Mouse (Mus musculus) neural tube, embryonic 15.5 days (tissue): ENCODE measurements around the gene Tmem52. TPM values are rescaled to one million over a fixed set of nuclear protein-coding genes. Genes with fewer than 3 reads are reported as not detected.
A peak's percentile ranks its signal among the peaks of the same experiment; 100 is the strongest.

Experiments used
- ATAC-seq: fragments of 200-750 bp; cut with Nextera tagmentation; 2 replicates; pipeline ENCODE4 v1.8.0; 2017; ENCODE audit warnings: mild to moderate bottlenecking, moderate TSS enrichment, moderate library complexity; ENCODE audit not compliant: low FRiP score
- H3K27ac ChIP-seq: fragments of 300-500 bp; sonication (generic); replicated peaks from 2 replicates; pipeline ENCODE4 v1.5.1; 2015; ENCODE audit warnings: mild to moderate bottlenecking, inconsistent platforms
- H3K27me3 ChIP-seq: fragments of 300-500 bp; sonication (generic); replicated peaks from 2 replicates; pipeline ENCODE4 v1.6.1; 2015; ENCODE audit warnings: inconsistent platforms
- H3K36me3 ChIP-seq: fragments of 300-500 bp; sonication (generic); 2 replicates; pipeline ENCODE4 v1.6.1; 2015; ENCODE audit warnings: inconsistent platforms
- H3K4me1 ChIP-seq: fragments of 300-500 bp; sonication (generic); 2 replicates; pipeline ENCODE4 v1.6.1; 2015; ENCODE audit warnings: inconsistent platforms
- H3K4me2 ChIP-seq: fragments of 300-500 bp; sonication (generic); 2 replicates; pipeline ENCODE4 v1.6.1; 2015; ENCODE audit warnings: inconsistent platforms, mild to moderate bottlenecking, moderate library complexity
- H3K4me3 ChIP-seq: fragments of 300-500 bp; sonication (generic); replicated peaks from 2 replicates; pipeline ENCODE4 v1.5.1; 2015; ENCODE audit warnings: mild to moderate bottlenecking, inconsistent platforms
- H3K9ac ChIP-seq: fragments of 300-500 bp; sonication (generic); replicated peaks from 2 replicates; pipeline ENCODE4 v1.6.1; 2015; ENCODE audit warnings: mild to moderate bottlenecking, inconsistent platforms
- H3K9me3 ChIP-seq: fragments of 300-500 bp; sonication (generic); replicated peaks from 2 replicates; pipeline ENCODE4 v1.6.1; 2016; ENCODE audit warnings: inconsistent platforms
- WGBS: fragments of 180-500 bp; shearing (Covaris S2); methylation state at CpG from one replicate; pipeline ENCODE4 v1.1.7; 2015; ENCODE audit warnings: mixed read lengths; 5-methylcytosine and 5-hydroxymethylcytosine counted together
- polyA plus RNA-seq: library from polyadenylated mRNA; unstranded; fragments of >200 nt; fragmentation: Nextera tagmentation; extraction: Ambion mirVana; gene quantifications from 2 replicates; pipeline ENCODE4 v1.2.1, GENCODE M21; 2015

Gene Tmem52
- polyA plus RNA-seq, 1 experiment from 2014 or later: 0.28 TPM

GRCm38 (mm10) chr4:155490990-155491504 is 22.1 kb downstream of the Tmem52 start, which contains the start of gene Gnb1:
Gene Gnb1 (plus strand): TSS chr4:155491361.
- WGBS: 0% methylated on average over 36 of the region's 60 CpGs

DNA sequence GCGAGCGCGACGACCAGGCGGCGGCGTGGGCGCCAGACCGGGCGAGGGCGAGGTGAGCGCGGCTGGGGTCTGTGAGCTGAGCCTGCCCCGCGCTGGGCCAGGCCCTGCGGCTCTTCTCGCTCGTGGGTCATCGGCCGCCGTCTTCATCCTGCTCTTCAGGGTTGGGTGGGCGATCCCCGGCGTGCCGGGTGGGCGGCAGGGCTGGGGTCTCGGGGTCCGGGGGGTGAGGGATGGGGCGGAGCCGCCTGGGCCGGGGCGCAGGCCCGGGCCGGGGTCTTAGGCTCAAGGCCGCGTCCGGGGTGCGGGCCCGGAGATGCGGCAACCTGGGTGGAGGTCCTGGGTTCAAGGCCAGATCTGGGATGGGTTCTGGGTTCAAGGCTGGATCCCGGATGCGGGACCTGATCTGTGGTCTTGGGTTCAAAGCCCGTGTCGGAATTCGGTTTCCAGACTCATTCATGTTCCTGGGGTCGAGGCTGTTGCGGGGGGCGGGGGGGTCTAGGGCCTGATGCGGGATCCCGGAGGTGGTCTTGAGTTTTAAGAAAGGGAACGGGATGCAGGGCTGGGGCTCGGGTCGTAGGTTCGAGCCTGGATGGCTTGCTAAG is 22.7 kb downstream of the Tmem52 start:
- peak; percentile 69 for ATAC-seq
- Histone ChIP-seq H3K4me1 (peaks cover 59% of the 10 kb centered on the region), H3K36me3 (no peaks in the 10 kb centered on the region), H3K9ac (peak overlapping the region; percentile 100), H3K9me3 (no peaks in the 10 kb centered on the region), H3K27me3 (no peaks in the 10 kb centered on the region), H3K4me3 (peak overlapping the region; percentile 97), H3K4me2 (peak overlapping the region; percentile 74), H3K27ac (peak overlapping the region; percentile 95)
- WGBS: under 1% methylated on average over 41 of the region's 54 CpGs

More at GRCm38 (mm10) chr4:155490990-155491504, 22.1 kb downstream of the Tmem52 start, which contains the start of gene Gnb1:
- ATAC-seq: peak; percentile 87
- Histone ChIP-seq H3K27ac (peak within 1 kb of the TSS; percentile 95), H3K36me3 (no peaks in the 10 kb centered on the region), H3K27me3 (no peaks in the 10 kb centered on the region), H3K9ac (peak within 1 kb of the TSS; percentile 100), H3K4me2 (peak within 1 kb of the TSS; percentile 74), H3K4me3 (peak within 1 kb of the TSS; percentile 97), H3K9me3 (no peaks in the 10 kb centered on the region), H3K4me1 (peaks cover 59% of the 10 kb centered on the region)

GRCm38 (mm10) chr4:155492131-155492633 is 23.3 kb downstream of the Tmem52 start:
- H3K27me3 ChIP-seq: no peaks in the 10 kb centered on the region
- no peaks in the 10 kb centered on the region for H3K36me3 ChIP-seq
- peak overlapping the region; percentile 100 for H3K9ac ChIP-seq
- peaks cover 59% of the 10 kb centered on the region for H3K4me1 ChIP-seq
- peak overlapping the region; percentile 97 for H3K4me3 ChIP-seq
- WGBS: 0% methylated on average over 51 of the region's 51 CpGs
- ATAC-seq: peak; percentile 15; the same call in 1 of the 2 replicates
- peak overlapping the region; percentile 95 for H3K27ac ChIP-seq
- H3K9me3 ChIP-seq: no peaks in the 10 kb centered on the region
- H3K4me2 ChIP-seq: peak overlapping the region; percentile 74

DNA sequence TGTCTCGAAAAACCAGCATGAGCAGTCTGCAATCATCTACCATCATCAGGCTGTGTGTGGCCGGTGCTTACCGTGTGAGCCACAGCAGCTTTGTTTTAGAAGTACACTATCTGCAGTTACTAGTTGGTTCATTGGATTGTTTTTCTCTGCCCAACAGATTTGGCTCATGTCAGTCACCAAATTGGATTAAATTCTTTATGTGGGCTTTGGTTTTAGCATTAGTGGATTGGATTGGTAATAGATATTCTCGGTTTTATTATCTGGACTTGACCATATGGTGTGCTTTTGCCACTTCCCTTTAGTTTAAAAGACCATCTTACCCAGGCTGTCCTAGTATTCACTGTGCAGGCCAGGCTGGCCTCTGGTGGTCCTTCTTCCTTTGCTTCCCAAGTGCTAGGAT is 26.0 kb downstream of the Tmem52 start:
- H3K4me3 ChIP-seq: no peak overlapping the region
- H3K4me2 ChIP-seq: peak overlapping the region; percentile 74
- no peak overlapping the region for H3K9ac ChIP-seq
- WGBS: 71% methylated on average over 4 of the region's 4 CpGs
- no peak for ATAC-seq
- no peak overlapping the region for H3K27ac ChIP-seq
- no peaks in the 10 kb centered on the region for H3K36me3 ChIP-seq
- H3K4me1 ChIP-seq: peaks cover 42% of the 10 kb centered on the region
- H3K27me3 ChIP-seq: no peaks in the 10 kb centered on the region
- H3K9me3 ChIP-seq: no peaks in the 10 kb centered on the region

GRCm38 (mm10) chr4:155497963-155498362 is 29.0 kb downstream of the Tmem52 start:
- H3K27me3 ChIP-seq: no peaks in the 10 kb centered on the region
- H3K36me3 ChIP-seq: no peaks in the 10 kb centered on the region
- no peak overlapping the region for H3K4me2 ChIP-seq
- 85% methylated on average over 3 of the region's 3 CpGs for WGBS
- H3K27ac ChIP-seq: no peak overlapping the region
- H3K9me3 ChIP-seq: no peaks in the 10 kb centered on the region
- H3K4me3 ChIP-seq: no peak overlapping the region
- H3K9ac ChIP-seq: no peak overlapping the region
- no peak for ATAC-seq
- H3K4me1 ChIP-seq: peaks cover 37% of the 10 kb centered on the region

DNA sequence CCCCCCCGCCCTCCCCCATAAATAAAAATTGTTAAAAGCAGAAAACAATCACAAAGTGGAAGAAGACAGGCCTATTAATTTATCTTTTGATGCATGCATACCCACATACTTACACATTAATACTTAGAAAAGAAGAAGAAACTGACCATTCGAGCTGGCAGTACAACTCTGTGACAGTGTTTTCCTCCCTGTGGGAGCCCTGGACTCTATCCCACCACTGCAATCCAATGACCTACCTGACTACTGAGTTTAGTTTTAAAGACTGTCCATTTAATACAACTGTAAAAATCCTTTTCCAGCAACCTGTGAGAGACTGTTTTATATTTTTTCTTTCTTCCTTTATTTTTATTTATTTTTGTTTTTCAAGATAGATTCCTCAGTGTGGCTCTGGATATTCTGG is 32.2 kb downstream of the Tmem52 start:
- no peak overlapping the region for H3K9ac ChIP-seq
- no peaks in the 10 kb centered on the region for H3K9me3 ChIP-seq
- no peaks in the 10 kb centered on the region for H3K36me3 ChIP-seq
- no peak overlapping the region for H3K4me2 ChIP-seq
- peaks cover 26% of the 10 kb centered on the region for H3K4me1 ChIP-seq
- no peak overlapping the region for H3K4me3 ChIP-seq
- 80% methylated on average over 2 of the region's 2 CpGs for WGBS
- no peak overlapping the region for H3K27ac ChIP-seq
- no peak for ATAC-seq
- H3K27me3 ChIP-seq: no peaks in the 10 kb centered on the region

GRCm38 (mm10) chr4:155505067-155505466 is 36.2 kb downstream of the Tmem52 start:
- Histone ChIP-seq H3K27ac (no peak overlapping the region), H3K9ac (no peak overlapping the region), H3K4me1 (peaks cover 39% of the 10 kb centered on the region), H3K4me2 (no peak overlapping the region), H3K36me3 (no peaks in the 10 kb centered on the region), H3K4me3 (no peak overlapping the region), H3K9me3 (no peaks in the 10 kb centered on the region), H3K27me3 (no peaks in the 10 kb centered on the region)
- WGBS: 49% methylated on average over 8 of the region's 8 CpGs
- no peak for ATAC-seq

GRCm38 (mm10) chr4:155505671-155506295 is 36.9 kb downstream of the Tmem52 start:
- no peak for ATAC-seq
- Histone ChIP-seq H3K4me2 (no peak overlapping the region), H3K27me3 (no peaks in the 10 kb centered on the region), H3K4me1 (peaks cover 42% of the 10 kb centered on the region), H3K9ac (no peak overlapping the region), H3K4me3 (no peak overlapping the region), H3K27ac (no peak overlapping the region), H3K36me3 (no peaks in the 10 kb centered on the region), H3K9me3 (no peaks in the 10 kb centered on the region)
- 80% methylated on average over 5 of the region's 5 CpGs for WGBS

DNA sequence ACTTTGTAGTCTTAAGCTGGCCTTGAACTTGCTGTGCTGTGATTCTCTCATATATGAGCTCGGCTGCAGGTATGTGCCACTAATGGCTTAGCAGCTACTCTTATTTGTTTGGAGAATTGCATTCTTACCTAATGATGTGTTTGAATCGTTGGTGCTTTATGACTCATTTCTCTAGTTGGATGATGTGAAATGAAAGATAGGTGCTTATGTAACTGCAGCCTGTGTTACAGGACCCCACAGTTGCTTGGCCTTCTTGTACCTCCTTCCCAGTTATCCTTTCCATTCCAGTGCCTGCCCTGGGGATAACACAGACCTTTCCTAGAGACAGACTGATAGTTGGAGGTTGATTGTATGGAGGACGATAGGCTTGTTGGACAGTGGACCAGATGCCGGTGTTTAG is 39.7 kb downstream of the Tmem52 start:
- no peaks in the 10 kb centered on the region for H3K27me3 ChIP-seq
- no peak for ATAC-seq
- peaks cover 37% of the 10 kb centered on the region for H3K4me1 ChIP-seq
- H3K27ac ChIP-seq: no peak overlapping the region
- 83% methylated on average over 4 of the region's 4 CpGs for WGBS
- no peaks in the 10 kb centered on the region for H3K9me3 ChIP-seq
- H3K4me3 ChIP-seq: no peak overlapping the region
- H3K9ac ChIP-seq: no peak overlapping the region
- H3K36me3 ChIP-seq: no peaks in the 10 kb centered on the region
- no peak overlapping the region for H3K4me2 ChIP-seq

- no peak for ATAC-seq
- Histone ChIP-seq H3K27ac (no peak overlapping the region), H3K9me3 (no peaks in the 10 kb centered on the region), H3K36me3 (no peaks in the 10 kb centered on the region), H3K9ac (no peak overlapping the region), H3K27me3 (no peaks in the 10 kb centered on the region), H3K4me3 (no peak overlapping the region), H3K4me1 (peaks cover 24% of the 10 kb centered on the region; the same call in 1 of the 2 replicates), H3K4me2 (no peak overlapping the region)
- 50% methylated on average over 1 of the region's 1 CpGs for WGBS
These were observed 42.1 kb downstream of the Tmem52 start for GRCm38 (mm10) chr4:155510981-155511380.

DNA sequence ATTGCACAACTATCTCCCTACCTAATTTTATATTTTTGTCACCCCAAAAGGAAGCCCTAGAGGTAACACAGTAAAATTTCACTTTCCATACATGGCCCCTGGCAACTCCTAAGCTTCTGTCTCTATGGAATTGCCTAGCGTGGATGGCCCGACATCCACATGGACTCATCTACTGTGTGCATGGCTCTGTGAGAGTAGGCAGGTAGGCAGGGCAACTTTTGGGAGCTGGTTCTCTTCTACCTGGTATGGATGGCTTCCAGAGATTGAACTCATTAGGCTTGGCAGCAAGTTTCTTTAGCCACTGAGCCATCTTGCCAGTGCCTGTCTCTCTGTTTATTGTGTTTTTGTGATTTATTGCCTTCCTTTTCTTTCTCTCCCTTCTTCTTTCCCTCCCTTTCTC is 45.9 kb downstream of the Tmem52 start:
- WGBS: 60% methylated on average over 2 of the region's 2 CpGs
- Histone ChIP-seq H3K27ac (no peak overlapping the region), H3K4me1 (peaks cover 12% of the 10 kb centered on the region; the same call in 1 of the 2 replicates), H3K36me3 (no peaks in the 10 kb centered on the region), H3K9ac (no peak overlapping the region), H3K4me3 (no peak overlapping the region), H3K4me2 (no peak overlapping the region), H3K9me3 (no peaks in the 10 kb centered on the region), H3K27me3 (no peaks in the 10 kb centered on the region)
- ATAC-seq: no peak
